Mouse (Mus musculus): ENCODE results near the gene Coq5. TPM values are rescaled to one million over a fixed set of nuclear protein-coding genes. Genes with fewer than 3 reads are reported as not detected.

Gene Coq5
- total RNA-seq, 2 experiments from 2014 or later: 8.4 to 12.8 TPM

- ATAC-seq (replicated peaks; ENCODE audit: low FRiP score, poor library complexity, severe bottlenecking): peak; percentile 48
Measured at GRCm38 (mm10) chr5:115266340-115266739, 13.1 kb upstream of the Coq5 start.

DNA sequence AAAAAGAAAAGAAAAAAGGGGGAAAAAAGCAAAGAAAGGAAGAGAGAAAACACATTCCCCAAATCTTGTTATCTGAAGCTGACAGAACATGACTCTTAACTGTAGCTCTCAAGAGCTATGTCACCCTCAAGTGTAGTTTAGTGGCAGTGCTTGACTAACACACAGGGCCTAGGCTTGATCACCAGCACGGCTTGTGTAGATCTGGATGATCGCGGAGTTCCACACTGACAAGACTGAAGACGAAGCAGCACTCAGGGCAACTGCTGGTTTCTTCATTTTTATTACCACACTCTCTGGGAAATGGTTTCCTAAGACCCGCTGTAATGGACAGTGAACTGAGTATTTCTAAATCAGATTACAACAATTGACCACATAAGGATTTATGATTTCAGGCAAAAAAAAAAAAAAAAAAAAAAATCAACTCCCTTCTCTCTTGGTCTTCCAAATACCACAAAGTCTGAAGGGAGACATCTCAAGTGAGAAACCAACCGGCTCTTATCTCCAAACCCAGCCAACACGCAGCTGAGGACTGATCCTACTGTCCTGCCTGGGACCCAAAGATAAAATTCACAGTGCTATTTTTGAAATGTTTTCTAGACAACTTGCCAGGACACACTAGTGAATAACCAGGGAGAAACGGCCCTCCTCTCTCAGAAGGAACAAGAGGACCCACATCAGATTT lies 12.5 kb upstream of the Coq5 start:
- ATAC-seq (replicated peaks; ENCODE audit: low FRiP score, poor library complexity, severe bottlenecking): peak; percentile 82

DNA sequence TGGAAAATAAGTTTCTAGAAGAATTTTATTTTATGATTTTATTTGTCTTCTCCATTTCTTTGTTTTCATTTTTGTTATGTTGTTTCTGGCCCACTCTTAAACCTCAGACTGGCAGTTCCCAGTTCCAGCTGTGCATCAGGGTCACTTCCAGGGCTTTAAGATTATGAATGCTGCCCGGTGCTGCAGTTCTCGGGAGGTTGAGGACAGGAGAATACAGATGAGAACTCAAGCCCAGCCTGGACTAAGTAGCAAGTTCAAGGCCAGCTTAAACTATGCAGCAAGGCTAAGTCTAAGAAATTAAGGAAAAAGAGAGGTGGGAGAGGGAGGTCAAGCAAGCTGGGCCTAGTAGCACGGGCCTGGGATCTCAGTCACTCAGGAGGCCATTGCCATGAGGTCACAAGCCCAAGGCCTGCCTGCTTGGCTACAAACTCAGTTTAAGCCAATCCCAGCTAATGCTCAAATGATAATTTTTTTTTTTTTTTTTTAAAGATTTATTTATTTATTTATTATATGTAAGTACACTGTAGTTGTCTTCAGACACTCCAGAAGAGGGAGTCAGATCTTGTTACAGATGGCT lies 11.9 kb upstream of the Coq5 start:
- peak; percentile 40 for ATAC-seq (replicated peaks; ENCODE audit: low FRiP score, poor library complexity, severe bottlenecking)

- no peak for ATAC-seq (replicated peaks; ENCODE audit: low FRiP score, poor library complexity, severe bottlenecking)
Measured at GRCm38 (mm10) chr5:115268266-115268665, 11.2 kb upstream of the Coq5 start.

- ATAC-seq (replicated peaks; ENCODE audit: low FRiP score, poor library complexity, severe bottlenecking): no peak
Measured at GRCm38 (mm10) chr5:115269969-115270368, 9.5 kb upstream of the Coq5 start.

- ATAC-seq (replicated peaks; ENCODE audit: low FRiP score, poor library complexity, severe bottlenecking): peak; percentile 33
Measured at GRCm38 (mm10) chr5:115271931-115272811, 7.3 kb upstream of the Coq5 start.

DNA sequence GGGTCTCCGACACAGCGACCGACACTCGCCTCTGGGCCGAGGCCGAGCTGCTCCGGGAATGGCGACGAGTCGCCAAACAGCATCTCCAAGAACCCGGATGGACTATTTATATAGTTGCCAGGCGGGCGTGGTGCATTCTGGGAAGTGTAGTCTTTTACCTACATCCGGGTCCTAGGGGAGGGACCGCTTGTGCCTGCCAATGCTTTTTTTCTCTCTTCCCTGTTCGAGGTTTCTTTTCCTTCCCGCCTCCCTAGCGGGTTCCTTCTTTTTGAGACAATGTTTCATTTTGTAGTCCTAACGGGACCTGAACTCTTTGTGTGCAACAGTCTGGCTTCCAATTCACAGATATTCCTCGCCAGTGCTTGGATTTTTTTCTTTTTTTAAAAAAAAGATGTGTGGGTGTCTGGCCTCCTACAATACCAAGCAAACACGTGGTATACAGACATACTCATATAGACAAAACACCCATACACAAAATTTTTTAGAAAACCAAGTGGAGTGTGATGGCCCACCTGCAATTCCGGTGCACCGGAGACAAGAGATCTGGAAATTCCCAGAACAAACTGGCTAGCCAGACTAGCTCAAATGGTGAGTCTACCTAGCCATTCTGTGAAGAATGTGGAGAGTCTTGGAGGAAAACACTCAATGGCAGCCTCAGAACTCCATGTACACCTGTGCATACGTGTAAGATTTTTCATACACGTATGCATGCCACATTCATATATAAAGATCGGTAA lies 6.5 kb upstream of the Coq5 start, which contains the start of gene Rnf10:
Gene Rnf10 (minus strand): TSS at position 87 of the 737 bp plus-strand sequence.
- peak; percentile 88 for ATAC-seq (replicated peaks; ENCODE audit: low FRiP score, poor library complexity, severe bottlenecking)

GRCm38 (mm10) chr5:115273549-115274135 lies 5.8 kb upstream of the Coq5 start:
- ATAC-seq (replicated peaks; ENCODE audit: low FRiP score, poor library complexity, severe bottlenecking): no peak

DNA sequence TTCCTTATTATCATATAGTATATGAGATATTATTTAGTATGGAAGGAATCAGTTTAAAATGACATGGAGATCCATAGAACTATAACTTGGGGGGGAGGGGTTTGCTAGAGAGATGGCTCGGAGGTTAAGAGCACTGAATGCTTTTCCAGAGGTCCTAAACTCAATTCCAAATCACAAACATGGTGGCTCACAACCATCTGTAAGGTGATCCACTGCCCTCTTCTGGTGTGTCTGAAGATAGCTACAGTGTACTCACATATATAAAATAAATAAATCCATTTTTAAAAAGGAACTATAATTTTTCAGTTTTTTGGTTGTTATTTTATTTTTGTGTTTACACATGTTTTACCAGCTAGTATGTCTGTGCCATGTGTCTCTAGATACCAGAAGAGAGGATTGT lies 5.1 kb upstream of the Coq5 start:
- ATAC-seq (replicated peaks; ENCODE audit: low FRiP score, poor library complexity, severe bottlenecking): no peak

- no peak for ATAC-seq (replicated peaks; ENCODE audit: low FRiP score, poor library complexity, severe bottlenecking)
Measured at GRCm38 (mm10) chr5:115274771-115275170, 4.7 kb upstream of the Coq5 start.

DNA sequence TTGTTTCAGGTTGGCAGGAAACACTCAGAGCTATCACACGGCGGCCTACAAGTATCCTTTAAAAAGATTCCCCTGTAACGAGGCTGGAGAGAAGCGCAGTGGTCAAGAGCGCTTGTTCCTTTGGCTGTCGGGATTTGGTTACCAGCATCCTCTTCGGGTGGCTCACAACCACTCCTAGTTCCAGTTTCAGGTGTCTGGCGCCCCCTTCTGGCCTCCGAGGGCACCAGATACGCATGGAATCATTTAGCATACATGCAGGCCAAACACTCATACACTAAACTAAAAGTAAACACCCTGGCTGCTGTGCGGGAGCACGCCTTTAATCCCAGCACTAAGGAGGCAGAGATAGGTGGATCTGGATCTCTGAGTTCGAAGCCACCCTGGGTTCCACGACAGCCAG lies 3.5 kb upstream of the Coq5 start:
- no peak for ATAC-seq (replicated peaks; ENCODE audit: low FRiP score, poor library complexity, severe bottlenecking)

DNA sequence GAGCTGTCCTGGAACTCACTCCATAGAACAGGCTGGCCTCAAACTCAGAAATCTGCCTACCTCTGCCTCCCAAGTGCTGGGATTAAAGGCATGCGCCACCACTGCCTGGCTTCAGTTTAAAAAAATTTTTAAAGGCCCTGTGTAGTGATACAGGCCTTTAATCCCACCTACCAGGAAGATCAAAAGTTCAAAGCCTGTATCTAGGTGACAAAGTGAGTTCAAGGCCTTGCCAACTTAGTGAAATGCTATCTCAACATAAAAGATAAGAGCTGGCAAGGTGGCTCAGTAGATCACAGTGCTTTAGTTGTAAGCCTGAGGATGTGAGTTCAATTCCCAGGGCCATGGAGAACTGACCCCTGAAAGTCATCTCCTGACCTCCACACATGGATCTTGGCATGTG lies 1.4 kb upstream of the Coq5 start:
- ATAC-seq (replicated peaks; ENCODE audit: low FRiP score, poor library complexity, severe bottlenecking): no peak

GRCm38 (mm10) chr5:115278785-115279184 lies 681 bp upstream of the Coq5 start:
- ATAC-seq (replicated peaks; ENCODE audit: low FRiP score, poor library complexity, severe bottlenecking): no peak

GRCm38 (mm10) chr5:115280050-115280687 lies 703 bp downstream of the Coq5 start:
- ATAC-seq (replicated peaks; ENCODE audit: low FRiP score, poor library complexity, severe bottlenecking): peak; percentile 20; the same call in 1 of the 2 replicates

- ATAC-seq (replicated peaks; ENCODE audit: low FRiP score, poor library complexity, severe bottlenecking): peak; percentile 60
Measured at GRCm38 (mm10) chr5:115284735-115285134, 5.3 kb downstream of the Coq5 start.

GRCm38 (mm10) chr5:115294173-115294572 lies 14.7 kb downstream of the Coq5 start:
- ATAC-seq (replicated peaks; ENCODE audit: low FRiP score, poor library complexity, severe bottlenecking): no peak

DNA sequence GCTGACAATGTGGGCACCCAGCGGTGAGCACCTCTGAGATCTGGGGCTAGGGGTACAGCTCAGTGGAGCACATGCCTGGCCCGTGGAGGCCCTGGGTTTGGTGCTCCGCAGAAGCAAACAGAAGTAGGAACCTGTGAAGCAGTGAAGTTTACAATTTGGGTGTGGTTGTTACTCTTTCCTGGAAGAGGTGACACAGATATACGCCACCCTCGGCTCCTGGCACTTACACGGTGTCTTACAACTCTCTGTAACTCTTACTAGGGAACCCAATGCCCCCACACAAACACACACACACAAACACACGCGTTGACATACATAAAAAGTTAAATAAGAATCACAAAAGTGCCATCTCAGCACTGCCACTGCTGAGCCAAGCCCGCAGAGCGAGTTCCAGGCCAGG lies 16.9 kb downstream of the Coq5 start:
- ATAC-seq (replicated peaks; ENCODE audit: low FRiP score, poor library complexity, severe bottlenecking): no peak

GRCm38 (mm10) chr5:115300035-115300744 lies 20.7 kb downstream of the Coq5 start:
- peak; percentile 26; the same call in 1 of the 2 replicates for ATAC-seq (replicated peaks; ENCODE audit: low FRiP score, poor library complexity, severe bottlenecking)
